Mouse (Mus musculus) C2C12 (cell line): ENCODE results near the gene Fdxr. TPM values are rescaled to one million over a fixed set of nuclear protein-coding genes. Genes with fewer than 3 reads are reported as not detected.
A peak's percentile ranks its signal among the peaks of the same experiment; 100 is the strongest.

Experiments used
- H3K27me3 ChIP-seq: one replicate; pipeline ENCODE4 v1.6.1; 2011; ENCODE audit not compliant: control insufficient read depth, insufficient read depth, insufficient read length
- H3K36me3 ChIP-seq: one replicate; pipeline ENCODE4 v1.6.1; 2011; ENCODE audit not compliant: control insufficient read depth, insufficient read depth
- H3K4me3 ChIP-seq: one replicate; pipeline ENCODE4 v1.5.1; 2011; ENCODE audit warnings: mild to moderate bottlenecking, control low read depth; ENCODE audit not compliant: poor library complexity, insufficient read depth, severe bottlenecking
- H3K79me2 ChIP-seq: one replicate; pipeline ENCODE4 v1.6.1; 2011; ENCODE audit not compliant: control insufficient read depth, insufficient read depth
- H3K79me3 ChIP-seq: one replicate; pipeline ENCODE4 v1.6.1; 2011; ENCODE audit warnings: low read depth, control low read depth
- H3ac ChIP-seq: one replicate; pipeline ENCODE3; 2011; ENCODE audit warnings: low read depth; ENCODE audit not compliant: control insufficient read depth, insufficient read length
- CEBPB ChIP-seq: IDR thresholded peaks from one replicate; pipeline ENCODE4 v1.6.1; 2011; ENCODE audit warnings: low read depth, mild to moderate bottlenecking, control low read depth, moderate library complexity
- CTCF ChIP-seq: IDR thresholded peaks from one replicate; pipeline ENCODE4 v1.5.1; 2011; ENCODE audit not compliant: control insufficient read depth, insufficient read depth, insufficient read length
- FOSL1 ChIP-seq: IDR thresholded peaks from one replicate; pipeline ENCODE4 v1.8.0; 2011; ENCODE audit warnings: mild to moderate bottlenecking, low read length; ENCODE audit not compliant: poor library complexity, insufficient read depth, severe bottlenecking
- MAX ChIP-seq: IDR thresholded peaks from one replicate; pipeline ENCODE4 v1.6.1; 2011; ENCODE audit warnings: mild to moderate bottlenecking, control low read depth
- MYOD1 ChIP-seq: IDR thresholded peaks from one replicate; pipeline ENCODE4 v1.6.1; 2011; ENCODE audit warnings: low read depth; ENCODE audit not compliant: control insufficient read depth, insufficient read length
- MYOG ChIP-seq: IDR thresholded peaks from one replicate; pipeline ENCODE4 v1.6.1; 2011; ENCODE audit not compliant: control insufficient read depth, insufficient read length; ENCODE audit errors: extremely low read depth
- USF1 ChIP-seq: IDR thresholded peaks from one replicate; pipeline ENCODE4 v1.6.1; 2011; ENCODE audit warnings: low read depth, mild to moderate bottlenecking, control low read depth, moderate library complexity
- long read RNA-seq, 2 experiments: library from polyadenylated mRNA; unstranded; transcript quantifications; one replicate each; pipeline ENCODE4 v2.0.0; 2019 to 2020
- polyA plus RNA-seq: library from polyadenylated mRNA; unstranded; fragments of >200 nt; fragmentation: generic; extraction: Trizol; gene quantifications from one replicate; pipeline ENCODE4 v1.2.1, GENCODE M21; 2012; ENCODE audit warnings: missing spikeins

The Fdxr gene
- 10.7 TPM for polyA plus RNA-seq
- long read RNA-seq, experiment 1, transcript Fdxr-201 (12 exons, 1,948 nt) = major isoform, 19 of 31 reads
- long read RNA-seq, experiment 1, partial matches to known transcripts = 6 of 31 reads
- long read RNA-seq, experiment 1, other reads (novel, unspliced or antisense) = 3 of 31 reads
- long read RNA-seq, experiment 2, transcript Fdxr-201 (12 exons, 1,948 nt) = major isoform, 82 of 95 reads
- long read RNA-seq, experiment 2, partial matches to known transcripts = 2 of 95 reads
- long read RNA-seq, experiment 2, other reads (novel, unspliced or antisense) = 11 of 95 reads

DNA sequence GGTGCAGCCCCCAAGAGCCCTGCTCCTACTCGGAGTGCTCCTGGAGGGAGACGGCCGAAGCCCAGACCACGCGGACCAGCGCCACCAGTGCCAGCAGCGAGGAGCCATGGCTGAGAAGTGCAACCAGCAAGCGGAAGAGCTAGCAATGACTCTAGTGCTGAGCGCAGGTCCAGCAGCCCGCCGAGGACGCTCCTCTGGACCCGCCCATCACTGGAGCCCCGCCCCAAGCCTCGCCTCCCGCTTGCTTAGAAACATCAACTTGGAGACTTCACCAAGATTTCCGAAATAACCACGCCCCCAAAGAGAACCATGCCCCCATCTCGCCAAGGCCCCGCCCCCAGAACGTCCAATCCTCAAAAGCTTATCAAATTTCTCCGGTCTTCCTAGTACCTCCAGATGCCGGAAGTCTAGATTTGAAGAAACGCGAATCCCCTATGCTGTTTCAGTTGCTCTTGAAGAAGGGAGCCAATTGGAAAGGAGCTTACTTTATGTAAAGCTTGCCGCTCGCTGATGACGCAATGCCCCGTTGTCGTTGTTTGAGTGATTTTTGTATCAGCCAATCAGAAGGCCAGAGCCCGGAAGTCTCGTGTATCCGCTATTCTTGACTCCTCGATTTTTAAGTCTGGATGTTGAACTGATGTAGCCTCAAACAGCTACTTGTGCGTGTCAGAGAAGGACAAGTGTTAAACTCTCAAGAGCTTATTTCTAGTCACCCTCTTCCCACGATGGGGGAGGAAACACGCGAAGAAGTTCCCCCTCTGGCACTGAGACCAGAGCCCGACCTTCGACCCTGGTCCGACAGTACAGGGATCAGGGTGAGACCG, at the start of gene Fdxr:
Gene Fdxr, minus strand, starts transcription at position 271 of the 824 bp plus-strand sequence.
- Histone ChIP-seq H3K36me3 (no peaks in the 10 kb centered on the region), H3ac (peak within 1 kb of the TSS; percentile 92), H3K79me2 (no peaks in the 10 kb centered on the region), H3K27me3 (no peaks in the 10 kb centered on the region), H3K4me3 (peak within 1 kb of the TSS; percentile 56), H3K79me3 (no peaks in the 10 kb centered on the region)
- TF ChIP-seq MYOD1 = no peak
- peak; percentile 35 for TF ChIP-seq MAX
- TF ChIP-seq USF1 = no peak
- TF ChIP-seq CTCF = no peak
- TF ChIP-seq CEBPB = peak; percentile 96

- Histone ChIP-seq H3K36me3 (no peaks in the 10 kb centered on the region), H3ac (no peak overlapping the region), H3K27me3 (peaks cover 34% of the 10 kb centered on the region), H3K79me3 (no peaks in the 10 kb centered on the region), H3K4me3 (no peak overlapping the region), H3K79me2 (no peaks in the 10 kb centered on the region)
- TF ChIP-seq CEBPB (no peak), MAX (no peak), USF1 (no peak), FOSL1 (no peak), CTCF (no peak), MYOD1 (no peak), MYOG (no peak)
These were observed 46.5 kb upstream of the Fdxr start for GRCm38 (mm10) chr11:115323354-115323753.

- Histone ChIP-seq H3K36me3 (no peaks in the 10 kb centered on the region), H3K79me3 (no peaks in the 10 kb centered on the region), H3K27me3 (peaks cover 46% of the 10 kb centered on the region), H3K79me2 (no peaks in the 10 kb centered on the region), H3ac (no peak within 1 kb of the TSS), H3K4me3 (no peak within 1 kb of the TSS)
- no peak for TF ChIP-seq MYOG
- no peak for TF ChIP-seq MAX
- no peak for TF ChIP-seq MYOD1
- TF ChIP-seq CTCF = peak; percentile 51
- TF ChIP-seq CEBPB = no peak
These were observed 45.2 kb upstream of the Fdxr start, which contains the start of gene Ush1g for GRCm38 (mm10) chr11:115321906-115322693. TSS of gene Ush1g (minus strand) at chr11:115322041.

GRCm38 (mm10) chr11:115319704-115320383, 43.0 kb upstream of the Fdxr start:
- Histone ChIP-seq H3K4me3 (no peak overlapping the region), H3K79me2 (no peaks in the 10 kb centered on the region), H3K36me3 (no peaks in the 10 kb centered on the region), H3K79me3 (no peaks in the 10 kb centered on the region), H3ac (no peak overlapping the region), H3K27me3 (peaks cover 69% of the 10 kb centered on the region)
- no peak for TF ChIP-seq MAX
- no peak for TF ChIP-seq CEBPB
- TF ChIP-seq USF1 = no peak
- no peak for TF ChIP-seq MYOG
- TF ChIP-seq MYOD1 = no peak
- no peak for TF ChIP-seq FOSL1
- no peak for TF ChIP-seq CTCF

DNA sequence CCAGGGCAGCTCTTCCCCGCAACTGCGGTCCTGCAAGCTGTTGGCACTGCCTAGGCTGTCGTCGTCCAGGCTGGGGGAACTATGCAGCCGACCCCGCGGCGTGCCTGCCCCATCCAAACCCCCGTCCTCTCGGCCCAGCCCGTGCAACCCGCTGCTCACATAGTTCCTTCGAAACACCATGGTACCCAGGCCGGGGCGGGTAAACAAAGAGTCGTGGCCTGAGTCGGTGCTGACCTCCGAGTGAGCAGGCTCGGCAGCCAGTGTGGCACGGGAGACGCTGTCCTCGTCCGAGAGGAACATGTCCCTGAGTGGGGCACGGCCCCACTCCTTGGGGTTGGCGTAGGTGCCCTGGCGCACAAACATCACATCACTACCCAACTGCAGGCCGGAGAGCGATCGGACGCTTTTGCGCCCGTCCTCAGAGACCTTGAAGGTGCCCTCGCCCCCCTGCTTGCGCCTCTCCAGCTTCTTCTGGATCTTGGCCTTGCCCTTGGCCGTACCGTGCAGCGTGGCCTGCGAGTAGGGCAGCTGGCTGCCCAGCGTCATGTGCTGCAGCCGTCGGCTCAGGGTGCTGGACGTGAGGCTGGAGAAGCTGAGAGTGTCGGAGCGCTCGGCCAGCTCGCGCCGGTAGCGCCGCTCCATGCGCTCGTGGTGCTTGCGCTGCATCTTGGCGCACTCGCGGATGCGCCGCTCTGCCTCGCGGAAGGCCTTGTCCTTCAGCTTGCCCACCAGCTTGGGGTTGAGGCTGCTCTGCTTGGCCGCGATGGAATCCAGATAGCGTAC, 41.6 kb upstream of the Fdxr start:
- Histone ChIP-seq H3K27me3 (peaks cover 62% of the 10 kb centered on the region), H3K79me3 (no peaks in the 10 kb centered on the region), H3ac (no peak overlapping the region), H3K4me3 (no peak overlapping the region), H3K79me2 (no peaks in the 10 kb centered on the region), H3K36me3 (no peaks in the 10 kb centered on the region)
- TF ChIP-seq CTCF (no peak), CEBPB (no peak), MYOG (no peak), MYOD1 (no peak), MAX (no peak), FOSL1 (no peak), USF1 (no peak)
